Comparison of ENCODE assay signal across 9 mouse cellular contexts in the genomic region with DNA sequence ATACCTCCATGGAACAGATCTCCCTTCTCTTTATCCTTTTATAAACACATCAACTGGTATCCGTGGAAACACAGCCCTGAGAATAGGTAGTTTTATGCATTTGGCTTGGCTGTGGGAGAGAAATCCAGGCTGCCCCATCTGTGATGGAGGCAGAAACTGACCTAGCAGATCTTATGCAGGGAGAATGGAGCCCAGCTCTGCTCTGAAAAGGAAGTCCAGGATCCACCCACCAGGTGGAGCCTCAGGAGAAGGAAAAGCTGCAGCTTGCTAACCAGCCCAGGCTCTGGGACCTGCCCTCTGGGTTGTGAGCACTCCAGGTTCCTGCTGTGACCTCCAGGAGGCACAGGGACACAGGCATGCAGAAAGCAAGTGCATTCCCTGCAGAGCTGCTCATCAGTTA. TPM values are rescaled to one million over a fixed set of nuclear protein-coding genes. Genes with fewer than 3 reads are reported as not detected.
A peak's percentile ranks its signal among the peaks of the same experiment; 100 is the strongest.
DNase-seq lines count a peak whose midpoint lies in the region; ATAC-seq lines count a peak whose summit lies in the region.
"Had no signal": no experiment of that assay in that cellular context is flagged by ENCODE, and none has a peak within 500 bp of the region (broad histone marks: within the 10 kb centered on the region; RNA-seq: fewer than 3 reads in every experiment).

No protein-coding gene starts in this region.

- no peaks in the 10 kb centered on the region for H3K27me3 ChIP-seq in limb, embryonic 15.5 days

- no peak for ATAC-seq in limb, embryonic 15.5 days (ENCODE audit: insufficient number of reproducible peaks, low FRiP score, low TSS enrichment, low read depth)

- DNase-seq in cerebellum, postnatal 10 days = peak; percentile 61 to 67
- no peak for DNase-seq in cerebellum, adult 9-11 months
- peak; percentile 39 for DNase-seq in ovary, postnatal 36 days (ENCODE audit: low spot score)
- no peak for DNase-seq in ovary, postnatal 10 days (ENCODE audit: low spot score)
- peak; percentile 38 to 46 for DNase-seq in kidney, adult 8-10 months
- DNase-seq in right cerebral cortex, postnatal 14 days = peak; percentile 59
- no peak for DNase-seq in gastrocnemius, adult 18-20 months (ENCODE audit: low spot score)

- H3K4me2 ChIP-seq in limb, embryonic 15.5 days = no peak overlapping the region

- H3K4me1 ChIP-seq in limb, embryonic 15.5 days = peaks cover 17% of the 10 kb centered on the region

- WGBS in limb, embryonic 15.5 days = 32% methylated on average over 1 of the region's 1 CpGs

- H3K9ac ChIP-seq in limb, embryonic 15.5 days = 0 out of 2 replicates have a peak overlapping the region, but pooled peaks have one; percentile 15

- no peaks in the 10 kb centered on the region for H3K9me3 ChIP-seq in limb, embryonic 15.5 days

- no peaks in the 10 kb centered on the region for H3K36me3 ChIP-seq in limb, embryonic 15.5 days

- H3K27ac ChIP-seq in limb, embryonic 15.5 days = no peak overlapping the region

- H3K4me3 ChIP-seq in limb, embryonic 15.5 days = no peak overlapping the region

RNA-seq across cellular contexts. Expression of a gene that starts 7.6 kb away (rescaled TPM):
- polyA plus RNA-seq in limb, embryonic 15.5 days (2015; fragmentation: Nextera tagmentation; extraction: Ambion mirVana) = 0.14 and 0.33 TPM in 2 replicates
- total RNA-seq in gastrocnemius, adult 18-20 months (2021) = not detected
- polyA plus RNA-seq: neural tube, embryonic 14.5 days had no signal

RNA-seq across cellular contexts. Expression of a gene that starts 9.5 kb away (rescaled TPM):
- 0.09 and 0.10 TPM in 2 replicates for polyA plus RNA-seq in limb, embryonic 15.5 days (2015; fragmentation: Nextera tagmentation; extraction: Ambion mirVana)
- total RNA-seq in gastrocnemius, adult 18-20 months (2021) = not detected
- polyA plus RNA-seq: neural tube, embryonic 14.5 days had no signal

RNA-seq across cellular contexts. Expression of a gene that starts 32.6 kb away (rescaled TPM):
- polyA plus RNA-seq in limb, embryonic 15.5 days (2015; fragmentation: Nextera tagmentation; extraction: Ambion mirVana) = not detected in 2 replicates
- not detected for total RNA-seq in gastrocnemius, adult 18-20 months (2021)
- polyA plus RNA-seq: neural tube, embryonic 14.5 days had no signal

RNA-seq across cellular contexts. Expression of a gene that starts 33.4 kb away (rescaled TPM):
- polyA plus RNA-seq in limb, embryonic 15.5 days (2015; fragmentation: Nextera tagmentation; extraction: Ambion mirVana) = 14.3 and 14.4 TPM in 2 replicates
- 10 to 100 TPM in 1 of 2 experiments, 1 to 10 TPM in 1; 9.8 to 13.7 TPM for total RNA-seq in gastrocnemius, adult 18-20 months (2021)

RNA-seq across cellular contexts. Expression of a gene that starts 39.5 kb away (rescaled TPM):
- polyA plus RNA-seq in limb, embryonic 15.5 days (2015; fragmentation: Nextera tagmentation; extraction: Ambion mirVana) = 36.2 and 42.2 TPM in 2 replicates
- total RNA-seq in gastrocnemius, adult 18-20 months (2021) = 10 to 100 TPM; 17.7 to 18.9 TPM

Comparison
In these comparisons a context has a peak if more than half of its experiments do, and no peak if none do; other contexts are left out.
1. DNase-seq: peak in cerebellum, postnatal 10 days (2 of 2), ovary, postnatal 36 days (single experiment), kidney, adult 8-10 months (2 of 2) and right cerebral cortex, postnatal 14 days (single experiment); none in cerebellum, adult 9-11 months (single experiment), ovary, postnatal 10 days (single experiment) and gastrocnemius, adult 18-20 months (single experiment).